Mouse (Mus musculus) embryonic fibroblast, embryonic 13.5 days (primary cell): ENCODE results near the gene Prcp.

ENCODE experiments used
- CTCF ChIP-seq: IDR thresholded peaks from 2 replicates; pipeline ENCODE4 v1.5.1; 2011; ENCODE audit warnings: mild to moderate bottlenecking, control low read depth, low read length, moderate library complexity, borderline replicate concordance; ENCODE audit not compliant: insufficient read depth
- POLR2A ChIP-seq: IDR thresholded peaks from 2 replicates; pipeline ENCODE4 v1.6.1; 2011; ENCODE audit warnings: low read depth, mild to moderate bottlenecking, control low read depth, low read length, moderate library complexity

GRCm38 (mm10) chr7:92870161-92870560 lies 4.1 kb upstream of the Prcp start:
- TF ChIP-seq CTCF = no peak
- no peak for TF ChIP-seq POLR2A
